ENCODE assay signal across 8 mouse cellular contexts in genomic region chr10:119692284-119692890, GRCm38 (mm10).
DNase-seq lines count a peak whose midpoint lies in the region; ATAC-seq lines count a peak whose summit lies in the region.
"Had no signal": no experiment of that assay in that cellular context is flagged by ENCODE, and none has a peak within 500 bp of the region (broad histone marks: within the 10 kb centered on the region; RNA-seq: fewer than 3 reads in every experiment).

No protein-coding gene starts in this region.

- peaks cover 47% of the 10 kb centered on the region for H3K27me3 ChIP-seq in embryonic facial prominence, embryonic 13.5 days
- no peaks in the 10 kb centered on the region for H3K27me3 ChIP-seq in hindbrain, embryonic 15.5 days
- H3K27me3 ChIP-seq in midbrain, embryonic 11.5 days (ENCODE audit: control insufficient read depth, insufficient read depth, low read length) = no peaks in the 10 kb centered on the region

- DNase-seq in left cerebral cortex, postnatal 4 days = peak; percentile 58
- DNase-seq in left cerebral cortex, postnatal 14 days (ENCODE audit: low spot score in 2 of 2) = no peak
- peak; percentile 93 for DNase-seq in midbrain, embryonic 11.5 days (ENCODE audit: low spot score, missing footprints)
- DNase-seq in c-Kit-positive CD71-positive TER-119-positive erythroid progenitor cells, embryonic 14.5 days (ENCODE audit: low spot score) = no peak
- DNase-seq in thymus, postnatal 10 days (ENCODE audit: low spot score in 2 of 2) = no peak

- H3K9me3 ChIP-seq in embryonic facial prominence, embryonic 13.5 days = no peaks in the 10 kb centered on the region
- no peaks in the 10 kb centered on the region for H3K9me3 ChIP-seq in hindbrain, embryonic 15.5 days
- H3K9me3 ChIP-seq in midbrain, embryonic 11.5 days (ENCODE audit: control insufficient read depth, low read length) = no peaks in the 10 kb centered on the region

- H3K4me2 ChIP-seq in embryonic facial prominence, embryonic 13.5 days = peak overlapping the region; percentile 62
- peak overlapping the region; percentile 87 for H3K4me2 ChIP-seq in hindbrain, embryonic 15.5 days
- H3K4me2 ChIP-seq in midbrain, embryonic 11.5 days = peak overlapping the region; percentile 79

- peaks cover 35% of the 10 kb centered on the region for H3K4me1 ChIP-seq in embryonic facial prominence, embryonic 13.5 days
- peaks cover 47% of the 10 kb centered on the region for H3K4me1 ChIP-seq in hindbrain, embryonic 15.5 days (replicated peaks)
- H3K4me1 ChIP-seq in midbrain, embryonic 11.5 days (ENCODE audit: control insufficient read depth, insufficient read depth, low read length) = peaks cover 15% of the 10 kb centered on the region

- H3K27ac ChIP-seq in embryonic facial prominence, embryonic 13.5 days = no peak overlapping the region
- 0 out of 2 replicates have a peak overlapping the region, but pooled peaks have one; percentile 36 for H3K27ac ChIP-seq in hindbrain, embryonic 15.5 days (replicated peaks)
- peak overlapping the region; percentile 75 for H3K27ac ChIP-seq in midbrain, embryonic 11.5 days (ENCODE audit: low read depth, low read length)
- H3K27ac ChIP-seq: macrophage had no signal

- ATAC-seq in embryonic facial prominence, embryonic 13.5 days (ENCODE audit: insufficient number of reproducible peaks, insufficient read depth, low FRiP score, low TSS enrichment, low read depth) = no peak
- 0 out of 2 replicates have a peak, but pooled peaks have one; percentile 25 for ATAC-seq in hindbrain, embryonic 15.5 days (ENCODE audit: low FRiP score, low read depth)
- peak; percentile 75 for ATAC-seq in midbrain, embryonic 11.5 days (ENCODE audit: low FRiP score)

- 3% methylated on average over 26 of the region's 26 CpGs for WGBS in embryonic facial prominence, embryonic 13.5 days
- WGBS in hindbrain, embryonic 15.5 days = 2% methylated on average over 26 of the region's 26 CpGs
- WGBS in midbrain, embryonic 11.5 days = 3% methylated on average over 26 of the region's 26 CpGs

- no peaks in the 10 kb centered on the region for H3K36me3 ChIP-seq in embryonic facial prominence, embryonic 13.5 days
- no peaks in the 10 kb centered on the region for H3K36me3 ChIP-seq in hindbrain, embryonic 15.5 days
- no peaks in the 10 kb centered on the region for H3K36me3 ChIP-seq in midbrain, embryonic 11.5 days (ENCODE audit: control insufficient read depth, insufficient read depth, low read length)

- H3K4me3 ChIP-seq in embryonic facial prominence, embryonic 13.5 days = peak overlapping the region; percentile 35
- peak overlapping the region; percentile 44 for H3K4me3 ChIP-seq in hindbrain, embryonic 15.5 days
- H3K4me3 ChIP-seq in midbrain, embryonic 11.5 days (ENCODE audit: low read depth, low read length) = peak overlapping the region; percentile 38

- intact Hi-C loops in left cerebral cortex, postnatal 4 days (cut with DNase I) = no loop called here
- intact Hi-C loops in left cerebral cortex, postnatal 14 days (cut with DNase I) = no loop called here

- H3K9ac ChIP-seq in embryonic facial prominence, embryonic 13.5 days = 0 out of 2 replicates have a peak overlapping the region, but pooled peaks have one; percentile 44
- H3K9ac ChIP-seq in hindbrain, embryonic 15.5 days = peak overlapping the region; percentile 39
- H3K9ac ChIP-seq in midbrain, embryonic 11.5 days (ENCODE audit: low read length) = peak overlapping the region; percentile 63

Comparison
In these comparisons a context has a peak if more than half of its experiments do, and no peak if none do; other contexts are left out.
1. DNase-seq: peak in left cerebral cortex, postnatal 4 days (single experiment) and midbrain, embryonic 11.5 days (single experiment); none in left cerebral cortex, postnatal 14 days (0 of 2), c-Kit-positive CD71-positive TER-119-positive erythroid progenitor cells, embryonic 14.5 days (single experiment) and thymus, postnatal 10 days (0 of 2).
2. Peak in every context shown above with its lines, with median percentiles within 50 percentile points of each other: H3K4me2 ChIP-seq, H3K4me3 ChIP-seq and H3K9ac ChIP-seq.